Mouse (Mus musculus): ENCODE measurements around the gene Srm. TPM values are rescaled to one million over a fixed set of nuclear protein-coding genes. Genes with fewer than 3 reads are reported as not detected.

The Srm gene
- total and polyA plus RNA-seq, 3 experiments: 136 to 640 (median 151) TPM

DNA sequence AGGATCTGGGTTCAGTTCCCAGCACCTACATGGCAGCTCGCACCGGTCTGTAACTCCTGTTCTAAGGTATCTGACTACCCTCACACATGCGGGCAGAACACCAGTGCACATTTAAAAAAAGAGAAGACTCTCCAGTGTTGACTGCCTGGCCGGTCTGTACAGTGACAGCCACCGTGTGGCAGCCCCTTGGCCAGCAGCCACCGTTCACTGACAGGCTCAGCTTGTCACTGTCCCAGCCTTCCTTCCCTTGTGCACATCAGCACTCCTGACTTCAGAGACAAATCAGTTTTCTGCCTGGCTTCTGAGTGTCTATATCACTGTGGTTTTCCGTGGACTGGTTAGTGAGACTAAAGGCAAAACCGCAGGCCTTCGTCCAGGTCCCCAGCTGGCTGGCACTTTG, 2.5 kb upstream of the Srm start:
- Histone ChIP-seq H3K9me3 (replicated peaks; ENCODE audit: low read length) (peaks cover under 1% of the 10 kb centered on the region), H3K4me1 (ENCODE audit: control insufficient read depth in 1 of 2, insufficient read depth in 2 of 2) (peaks cover 12 to 15% of the 10 kb centered on the region in 2 experiments), H3K27ac (ENCODE audit: insufficient read depth, low read depth) (no peak overlapping the region), H3K4me2 (ENCODE audit: insufficient read depth, low read depth, poor library complexity, severe bottlenecking) (no peak overlapping the region), H3K9ac (ENCODE audit: insufficient read depth, low read depth) (no peak overlapping the region), H3K79me2 (replicated peaks; ENCODE audit: control insufficient read depth, extremely low read depth, insufficient read depth, poor library complexity, severe bottlenecking) (peaks cover 23% of the 10 kb centered on the region), H3K36me3 (replicated peaks in 1 of 2; ENCODE audit: control insufficient read depth in 1 of 2, insufficient read depth in 1 of 2, low read length in 1 of 2) (peaks cover 7 to 22% of the 10 kb centered on the region in 2 experiments), H3K4me3 (replicated peaks in 1 of 3; ENCODE audit: low read depth in 2 of 3, low read length in 2 of 3, poor library complexity in 1 of 3) (no peak overlapping the region), H3K27me3 (replicated peaks) (no peaks in the 10 kb centered on the region)
- in situ Hi-C loops (cut with MboI; ENCODE audit: low pct_ligation_motif_present, low pct_unique_long_range_greater_than_20kb, low sequenced_read_pairs): no loop called here
- no peak for TF ChIP-seq CHD1 (IDR thresholded peaks at IDR 0.05; ENCODE audit: low read depth, low read length)
- no peak for TF ChIP-seq RAD21 (IDR thresholded peaks at IDR 0.05; ENCODE audit: low read depth, low read length)
- no peak for TF ChIP-seq EP300 (IDR thresholded peaks at IDR 0.05; ENCODE audit: low read length)
- TF ChIP-seq HCFC1 (IDR thresholded peaks at IDR 0.05; ENCODE audit: low read depth, low read length): no peak
- TF ChIP-seq RCOR1 (conservative IDR thresholded peaks at IDR 0.05; ENCODE audit: low read depth, low read length): no peak
- TF ChIP-seq USF1 (IDR thresholded peaks at IDR 0.05; ENCODE audit: low read depth, low read length): no peak
- TF ChIP-seq ZMIZ1 (IDR thresholded peaks at IDR 0.05; ENCODE audit: low read depth, low read length): no peak
- no peak for TF ChIP-seq POLR2AphosphoS2 (IDR thresholded peaks at IDR 0.05; ENCODE audit: low read depth, low read length)
- no peak for TF ChIP-seq POLR2A (IDR thresholded peaks at IDR 0.05; ENCODE audit: low read depth, low read length)
- no peak for TF ChIP-seq ZNF384 (IDR thresholded peaks at IDR 0.05; ENCODE audit: low read depth, low read length)
- TF ChIP-seq ZKSCAN1 (IDR thresholded peaks at IDR 0.05; ENCODE audit: borderline replicate concordance, low read depth, low read length): no peak
- TF ChIP-seq TBP (conservative IDR thresholded peaks at IDR 0.05; ENCODE audit: low read depth, low read length): no peak
- TF ChIP-seq CTCF (conservative IDR thresholded peaks at IDR 0.05 in 1 of 2, IDR thresholded peaks at IDR 0.05 in 1 of 2; ENCODE audit: low read depth in 2 of 2, low read length in 2 of 2): no peak
- no peak for TF ChIP-seq PAX5 (IDR thresholded peaks at IDR 0.05; ENCODE audit: low read length)
- TF ChIP-seq IRF4 (IDR thresholded peaks at IDR 0.05; ENCODE audit: low read depth, low read length): no peak
- no peak for TF ChIP-seq SMC3 (IDR thresholded peaks at IDR 0.05; ENCODE audit: low read depth, low read length)
- no peak for TF ChIP-seq MEF2A (IDR thresholded peaks at IDR 0.05; ENCODE audit: borderline replicate concordance, low read depth, low read length)
- TF ChIP-seq MAX (IDR thresholded peaks at IDR 0.05; ENCODE audit: low read length): no peak
- no peak for TF ChIP-seq TCF12 (IDR thresholded peaks at IDR 0.05; ENCODE audit: low read depth, low read length)
- no peak for TF ChIP-seq JUN (IDR thresholded peaks at IDR 0.05; ENCODE audit: insufficient read depth, low read depth, low read length)
- no peak for DNase-seq (ENCODE audit: extremely low read depth)
- dilution Hi-C loops (cut with MboI; ENCODE audit: extremely low pct_ligation_motif_present, extremely low pct_unique_long_range_greater_than_20kb, low sequenced_read_pairs): no loop called here

DNA sequence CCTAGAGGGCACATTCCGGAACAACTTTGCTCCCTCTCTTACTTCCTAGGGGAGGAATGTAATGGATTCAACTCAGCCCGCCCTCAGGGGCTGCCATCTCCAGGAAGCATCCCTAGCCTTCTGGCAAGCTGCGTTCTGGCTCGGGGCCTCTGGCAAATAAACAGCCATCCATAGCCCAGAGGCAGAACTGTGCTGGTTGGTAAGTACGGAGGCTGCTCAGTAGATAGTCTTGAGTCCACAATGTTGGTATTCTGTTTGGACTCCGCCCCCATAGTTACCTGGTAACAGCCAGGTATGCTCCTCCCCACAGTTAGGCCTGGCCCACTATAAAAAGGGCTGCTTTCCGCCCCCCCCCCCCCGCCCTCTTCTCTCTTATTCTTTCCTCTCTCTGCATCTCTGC, 1.7 kb upstream of the Srm start:
- DNase-seq (ENCODE audit: extremely low read depth): no peak
- Histone ChIP-seq H3K4me3 (replicated peaks in 1 of 3; ENCODE audit: low read depth in 2 of 3, low read length in 2 of 3, poor library complexity in 1 of 3) (no peak overlapping the region), H3K27ac (ENCODE audit: insufficient read depth, low read depth) (no peak overlapping the region), H3K36me3 (replicated peaks in 1 of 2; ENCODE audit: control insufficient read depth in 1 of 2, insufficient read depth in 1 of 2, low read length in 1 of 2) (peaks cover 14 to 26% of the 10 kb centered on the region in 2 experiments), H3K9ac (ENCODE audit: insufficient read depth, low read depth) (no peak overlapping the region), H3K79me2 (replicated peaks; ENCODE audit: control insufficient read depth, extremely low read depth, insufficient read depth, poor library complexity, severe bottlenecking) (peaks cover 27% of the 10 kb centered on the region), H3K4me1 (ENCODE audit: control insufficient read depth in 1 of 2, insufficient read depth in 2 of 2) (peaks cover 15 to 23% of the 10 kb centered on the region in 2 experiments), H3K4me2 (ENCODE audit: insufficient read depth, low read depth, poor library complexity, severe bottlenecking) (no peak overlapping the region), H3K27me3 (replicated peaks) (no peaks in the 10 kb centered on the region), H3K9me3 (replicated peaks; ENCODE audit: low read length) (peaks cover 4% of the 10 kb centered on the region)
- TF ChIP-seq MAX (IDR thresholded peaks at IDR 0.05; ENCODE audit: low read length): no peak
- TF ChIP-seq CHD1 (IDR thresholded peaks at IDR 0.05; ENCODE audit: low read depth, low read length): no peak
- TF ChIP-seq BHLHE40 (IDR thresholded peaks at IDR 0.05; ENCODE audit: low read depth, low read length): no peak
- TF ChIP-seq NELFE (IDR thresholded peaks at IDR 0.05; ENCODE audit: low read depth, low read length): no peak
- TF ChIP-seq GABPA (IDR thresholded peaks at IDR 0.05; ENCODE audit: insufficient replicate concordance, low read depth, low read length): no peak
- no peak for TF ChIP-seq ELF1 (IDR thresholded peaks at IDR 0.05; ENCODE audit: low read depth, low read length)
- TF ChIP-seq EP300 (IDR thresholded peaks at IDR 0.05; ENCODE audit: low read length): no peak
- TF ChIP-seq JUND (conservative IDR thresholded peaks at IDR 0.05; ENCODE audit: low read depth, low read length): no peak
- TF ChIP-seq PAX5 (IDR thresholded peaks at IDR 0.05; ENCODE audit: low read length): no peak
- TF ChIP-seq SIN3A (IDR thresholded peaks at IDR 0.05; ENCODE audit: low read length): no peak
- no peak for TF ChIP-seq IRF4 (IDR thresholded peaks at IDR 0.05; ENCODE audit: low read depth, low read length)
- TF ChIP-seq RAD21 (IDR thresholded peaks at IDR 0.05; ENCODE audit: low read depth, low read length): no peak
- no peak for TF ChIP-seq UBTF (IDR thresholded peaks at IDR 0.05; ENCODE audit: low read depth, low read length)
- no peak for TF ChIP-seq JUN (IDR thresholded peaks at IDR 0.05; ENCODE audit: insufficient read depth, low read depth, low read length)
- in situ Hi-C loops (cut with MboI; ENCODE audit: low pct_ligation_motif_present, low pct_unique_long_range_greater_than_20kb, low sequenced_read_pairs) (no loop called here), dilution Hi-C loops (cut with MboI; ENCODE audit: extremely low pct_ligation_motif_present, extremely low pct_unique_long_range_greater_than_20kb, low sequenced_read_pairs) (no loop called here)

All from CH12.LX (cell line).